Mouse (Mus musculus) skeletal muscle tissue, adult 2 months (tissue): Measurements from ENCODE around the gene Zfp934.
A peak's percentile ranks its signal among the peaks of the same experiment; 100 is the strongest.
"Not testable (repeated sequence)": the region's sequence is repeated elsewhere in the genome, so short reads cannot be mapped to it uniquely, and the experiment has no call there.

Source experiments
- DNase-seq: peaks from one replicate; pipeline ENCODE4 v3.0.0-alpha.2; 2012; ENCODE audit warnings: low read depth, low spot score

Zfp934 gene

DNA sequence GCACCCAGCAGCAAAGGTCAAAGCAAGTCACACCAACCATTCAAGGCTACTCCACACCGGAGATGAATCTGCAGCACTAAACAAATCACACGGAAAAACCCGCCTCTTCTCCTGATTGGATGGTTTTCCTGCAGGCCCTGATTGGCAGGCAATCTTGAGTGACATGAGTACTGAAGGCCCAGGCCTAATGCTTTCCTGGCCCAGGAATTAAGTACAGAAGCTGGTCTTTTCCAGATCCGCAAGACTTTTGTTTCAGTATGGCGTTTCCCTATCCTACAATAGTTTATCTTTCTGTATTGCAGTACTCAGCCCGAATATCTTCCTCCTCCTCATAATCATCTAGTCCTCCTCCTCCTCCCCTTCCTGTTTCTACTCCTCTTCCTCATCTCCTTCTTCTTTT is at the start of gene Zfp934:
Zfp934 (minus strand) TSS at position 101 of the 400 bp plus-strand sequence.
- not testable (repeated sequence) for DNase-seq

DNA sequence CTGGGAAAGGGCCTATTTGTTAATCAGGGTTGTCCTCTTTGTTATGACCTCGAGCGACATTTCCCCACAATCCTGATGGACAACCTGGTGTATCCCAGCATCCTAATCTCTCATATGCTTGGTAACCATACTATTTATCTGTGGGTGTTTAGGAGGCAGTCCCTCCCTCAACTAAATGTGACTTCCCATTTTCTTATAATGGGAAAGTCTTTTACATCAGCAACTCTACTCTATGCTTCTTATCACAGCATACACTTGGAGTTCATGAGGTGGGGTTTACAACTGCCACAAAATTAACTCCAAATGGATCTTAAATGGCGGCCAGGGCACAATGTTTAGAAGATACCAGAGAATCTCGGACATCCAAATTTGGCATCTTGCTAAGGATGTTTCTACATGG is 46.5 kb upstream of the Zfp934 start:
- DNase-seq, result not testable (repeated sequence)

DNA sequence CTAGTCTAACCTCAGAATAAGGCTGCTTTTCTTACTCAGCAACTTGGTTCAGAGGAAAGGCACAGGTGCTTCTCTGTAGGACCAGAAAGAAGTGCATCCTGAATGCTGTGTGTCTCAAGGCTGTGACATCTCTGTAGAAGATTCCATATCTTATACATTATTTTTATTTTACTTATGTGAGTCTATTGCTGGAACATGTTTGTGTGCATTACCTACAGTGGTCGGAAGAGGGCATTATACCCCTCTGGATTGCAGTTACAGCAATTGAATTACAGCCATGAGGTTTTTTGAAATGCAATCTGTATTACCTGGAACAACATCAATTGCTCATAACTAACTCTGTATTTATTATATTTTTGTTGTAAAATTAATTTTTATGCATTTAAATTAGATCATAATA is 9.3 kb downstream of the Zfp934 start:
- not testable (repeated sequence) for DNase-seq

DNA sequence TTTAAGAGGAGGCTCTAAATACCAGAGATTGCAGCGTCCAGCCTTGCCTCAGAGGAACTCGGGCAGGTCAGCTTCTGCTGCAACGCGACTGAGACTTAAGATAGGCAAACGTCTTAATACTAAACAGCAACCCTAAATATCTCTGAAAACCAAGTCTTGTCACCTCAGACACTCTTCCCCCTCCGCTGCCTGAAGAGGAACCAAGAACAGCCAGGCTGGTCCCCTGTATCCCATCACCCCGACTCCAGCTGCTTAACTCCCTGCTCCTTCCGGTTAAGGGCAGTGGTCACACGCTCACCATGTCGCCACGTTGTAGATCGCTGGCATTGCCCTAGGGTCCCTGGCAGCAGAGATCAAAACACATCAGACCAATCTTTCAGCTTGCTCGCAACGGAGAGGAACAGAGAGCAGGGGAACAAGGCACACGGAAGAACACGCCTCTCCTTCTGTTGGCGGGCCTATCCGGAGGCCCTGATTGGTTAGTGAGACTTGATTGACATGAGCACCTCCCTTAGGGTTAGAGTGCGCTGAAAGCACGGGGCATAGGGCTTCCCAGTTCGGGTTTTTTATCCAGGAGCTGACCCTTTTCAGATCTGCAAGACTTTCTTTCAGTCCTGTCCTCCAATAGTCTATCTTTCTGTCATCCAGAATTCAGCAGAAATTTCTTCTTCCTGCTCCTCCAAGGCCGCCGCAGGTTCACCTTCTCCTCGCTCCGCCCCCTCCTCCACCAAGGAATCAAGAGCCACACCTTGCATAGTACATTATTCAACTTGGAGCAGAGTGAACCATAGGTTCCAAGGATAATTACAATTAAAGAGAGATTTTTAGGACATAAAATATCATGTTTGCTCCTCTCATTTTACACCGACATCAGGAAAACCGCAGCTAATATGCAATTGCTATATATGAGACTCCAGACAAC is 12.5 kb downstream of the Zfp934 start, which contains the start of gene Zfp935:
Zfp935 (minus strand) TSS at position 323 of the 922 bp plus-strand sequence.
- DNase-seq, result not testable (repeated sequence)

DNA sequence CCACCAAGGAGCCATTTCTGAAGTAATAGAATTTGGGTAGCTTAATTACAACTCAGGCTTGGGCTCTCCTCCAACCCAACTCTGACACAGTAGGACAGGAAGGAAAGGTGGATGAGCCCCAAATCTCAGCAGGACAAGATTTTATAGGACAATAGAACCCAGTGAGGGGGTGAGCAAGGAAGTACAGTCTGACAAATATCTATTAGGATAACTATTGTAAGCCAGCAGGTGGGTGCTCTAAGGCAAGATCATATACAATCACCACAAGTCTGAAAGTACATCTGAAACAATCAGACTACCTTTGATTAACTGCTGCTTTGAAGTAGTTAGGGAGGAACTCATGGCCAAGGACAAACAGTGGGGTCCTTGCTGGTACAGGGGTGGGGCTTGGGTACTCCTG is 40.9 kb downstream of the Zfp934 start:
- DNase-seq, result not testable (repeated sequence)

DNA sequence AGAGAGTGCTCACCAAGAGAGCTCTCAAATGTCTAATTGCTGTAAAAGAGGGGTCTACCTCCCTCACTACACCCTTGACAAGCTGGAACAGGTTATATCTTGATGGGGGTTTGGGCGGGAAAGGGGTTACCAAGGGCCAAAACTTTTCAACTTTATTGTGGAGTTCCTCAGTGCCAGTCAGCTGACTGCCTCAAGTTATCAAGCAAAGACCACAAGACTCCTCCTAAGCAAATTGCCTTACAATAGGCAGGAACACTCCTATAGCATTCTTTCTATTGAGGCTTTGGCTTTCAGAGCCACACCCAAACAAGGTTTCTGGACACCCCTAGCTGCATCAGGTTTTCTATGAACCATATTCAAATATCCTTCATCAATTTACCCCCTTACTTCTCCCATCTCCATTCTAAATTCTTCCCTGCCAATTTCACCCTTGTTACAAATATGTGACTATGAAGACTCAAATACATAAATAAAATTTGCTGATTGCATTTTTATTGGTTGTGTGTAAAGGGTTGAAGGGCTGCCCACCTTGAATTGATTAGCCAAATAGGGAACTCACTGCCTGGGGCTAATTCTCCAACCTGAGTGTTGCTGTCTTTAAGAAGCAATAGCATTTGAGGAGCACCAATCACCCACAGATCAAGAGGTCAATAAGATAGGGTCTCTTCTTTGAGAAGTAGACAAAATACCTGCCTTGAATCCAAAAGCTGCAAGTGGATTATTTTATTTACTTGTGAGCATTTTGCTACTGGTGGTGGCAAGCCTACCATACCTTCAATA is 60.2 kb downstream of the Zfp934 start:
- DNase-seq, result not testable (repeated sequence)

DNA sequence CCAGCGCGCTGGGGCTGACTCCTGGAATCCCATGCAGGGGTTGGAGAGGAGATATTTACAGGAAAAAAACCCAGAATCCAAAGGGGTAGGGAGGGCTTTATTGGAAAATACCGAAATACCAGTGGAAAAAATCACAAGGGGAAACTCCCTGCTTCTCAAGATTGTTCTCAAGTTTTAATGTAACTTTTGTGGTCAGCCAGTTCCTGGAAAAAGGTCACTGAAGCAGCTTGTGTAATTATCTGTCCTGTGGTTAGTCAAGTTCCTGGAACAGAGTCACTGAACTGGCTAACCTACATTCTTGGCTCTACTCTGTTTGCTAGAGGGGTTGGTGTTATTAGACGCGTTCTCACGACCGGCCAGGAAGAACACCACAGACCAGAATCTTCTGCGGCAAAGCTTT is 98.3 kb downstream of the Zfp934 start:
- DNase-seq, result not testable (repeated sequence)

DNA sequence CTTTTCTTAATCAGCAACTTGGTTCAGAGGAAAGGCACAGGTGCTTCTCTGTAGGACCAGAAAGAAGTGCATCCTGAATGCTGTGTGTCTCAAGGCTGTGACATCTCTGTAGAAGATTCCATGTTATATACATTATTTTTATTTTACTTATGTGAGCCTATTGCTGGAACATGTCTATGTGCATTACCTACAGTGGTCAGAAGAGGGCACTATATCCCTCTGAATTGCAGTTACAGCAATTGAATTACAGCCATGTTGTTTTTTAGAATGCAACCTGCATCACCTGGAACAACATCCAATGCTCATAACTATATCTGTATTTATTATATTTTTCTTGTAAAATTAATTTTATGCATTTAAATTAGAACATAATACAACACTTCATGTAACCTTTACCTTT is 101.1 kb downstream of the Zfp934 start:
- not testable (repeated sequence) for DNase-seq

DNA sequence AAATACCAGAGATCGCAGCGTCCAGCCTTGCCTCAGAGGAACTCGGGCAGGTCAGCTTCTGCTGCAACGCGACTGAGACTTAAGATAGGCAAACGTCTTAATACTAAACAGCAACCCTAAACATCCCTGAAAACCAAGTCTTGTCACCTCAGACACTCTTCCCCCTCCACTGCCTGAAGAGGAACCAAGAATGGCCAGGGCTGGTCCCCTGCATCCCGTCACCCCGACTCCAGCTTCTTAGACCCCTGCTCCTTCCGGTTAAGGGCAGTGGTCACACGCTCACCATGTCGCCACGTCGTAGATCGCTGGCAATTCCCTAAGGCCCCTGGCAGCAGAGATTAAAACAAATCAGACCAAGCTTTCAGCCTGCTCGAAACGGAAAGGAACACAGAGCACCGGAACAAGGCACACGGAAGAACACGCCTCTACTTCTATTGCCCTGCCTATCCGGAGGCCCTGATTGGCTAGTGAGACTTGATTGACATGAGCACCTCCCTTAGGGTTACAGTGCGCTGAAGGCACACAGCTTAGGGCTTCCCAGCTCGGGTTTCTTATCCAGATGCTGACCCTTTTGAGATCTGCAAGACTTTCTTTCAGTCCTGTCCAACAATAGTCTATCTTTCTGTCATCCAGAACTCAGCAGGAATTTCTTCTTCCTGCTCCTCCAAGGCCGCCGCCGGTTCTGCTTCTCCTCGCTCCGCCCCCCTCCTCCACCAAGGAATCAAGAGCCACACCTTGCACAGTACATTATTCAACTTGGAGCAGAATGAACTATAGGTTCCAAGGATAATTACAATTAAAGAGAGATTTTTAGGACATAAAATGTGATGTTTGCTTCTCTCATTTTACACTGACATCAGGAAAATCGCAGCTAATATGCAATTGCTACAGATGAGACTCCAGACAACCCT is 104.3 kb downstream of the Zfp934 start, which contains the start of gene Gm49359:
Gm49359 (minus strand) TSS at position 409 of the 911 bp plus-strand sequence.
- DNase-seq, result peak; percentile 87
